Mouse (Mus musculus): ENCODE measurements around the gene Fmnl1.

Fmnl1 gene

GRCm38 (mm10) chr11:103160738-103161137 is 10.2 kb upstream of the Fmnl1 start:
- DNase-seq (ENCODE audit: low spot score in 2 of 2) = no peak

GRCm38 (mm10) chr11:103161449-103161848 is 9.5 kb upstream of the Fmnl1 start:
- no peak for DNase-seq (ENCODE audit: low spot score in 2 of 2)

- DNase-seq (ENCODE audit: low spot score in 2 of 2) = no peak
Observed at GRCm38 (mm10) chr11:103162132-103162531, 8.8 kb upstream of the Fmnl1 start.

GRCm38 (mm10) chr11:103164391-103164790 is 6.5 kb upstream of the Fmnl1 start:
- DNase-seq (ENCODE audit: low spot score in 2 of 2) = no peak

- DNase-seq (ENCODE audit: low spot score in 2 of 2) = peak; percentile 43 to 69
Observed at GRCm38 (mm10) chr11:103168690-103169390, 2.1 kb upstream of the Fmnl1 start.

GRCm38 (mm10) chr11:103169664-103170063 is 1.2 kb upstream of the Fmnl1 start:
- no peak for DNase-seq (ENCODE audit: low spot score in 2 of 2)

GRCm38 (mm10) chr11:103170111-103170493 is 805 bp upstream of the Fmnl1 start:
- no peak for DNase-seq (ENCODE audit: low spot score in 2 of 2)

GRCm38 (mm10) chr11:103171286-103171620 is 346 bp downstream of the Fmnl1 start:
- no peak for DNase-seq (ENCODE audit: low spot score in 2 of 2)

- DNase-seq (ENCODE audit: low spot score in 2 of 2) = no peak
Observed at GRCm38 (mm10) chr11:103171703-103172391, 940 bp downstream of the Fmnl1 start.

GRCm38 (mm10) chr11:103172392-103173040 is 1.6 kb downstream of the Fmnl1 start:
- DNase-seq (ENCODE audit: low spot score in 2 of 2) = no peak

- no peak for DNase-seq (ENCODE audit: low spot score in 2 of 2)
Observed at GRCm38 (mm10) chr11:103173041-103173770, 2.3 kb downstream of the Fmnl1 start.

- no peak for DNase-seq (ENCODE audit: low spot score in 2 of 2)
Observed at GRCm38 (mm10) chr11:103173771-103174344, 3.0 kb downstream of the Fmnl1 start.

- no peak for DNase-seq (ENCODE audit: low spot score in 2 of 2)
Observed at GRCm38 (mm10) chr11:103174411-103174832, 3.5 kb downstream of the Fmnl1 start.

GRCm38 (mm10) chr11:103174891-103175391 is 4.0 kb downstream of the Fmnl1 start:
- peak; percentile 66 to 74 for DNase-seq (ENCODE audit: low spot score in 2 of 2)

GRCm38 (mm10) chr11:103175688-103176442 is 5.0 kb downstream of the Fmnl1 start:
- no peak for DNase-seq (ENCODE audit: low spot score in 2 of 2)

GRCm38 (mm10) chr11:103176510-103176909 is 5.6 kb downstream of the Fmnl1 start:
- DNase-seq (ENCODE audit: low spot score in 2 of 2) = no peak

GRCm38 (mm10) chr11:103177216-103177615 is 6.3 kb downstream of the Fmnl1 start:
- DNase-seq (ENCODE audit: low spot score in 2 of 2) = no peak

- DNase-seq (ENCODE audit: low spot score in 2 of 2) = no peak
Observed at GRCm38 (mm10) chr11:103177815-103178485, 7.0 kb downstream of the Fmnl1 start.

- no peak for DNase-seq (ENCODE audit: low spot score in 2 of 2)
Observed at GRCm38 (mm10) chr11:103178748-103179147, 7.8 kb downstream of the Fmnl1 start.

GRCm38 (mm10) chr11:103180426-103180825 is 9.5 kb downstream of the Fmnl1 start:
- DNase-seq (ENCODE audit: low spot score in 2 of 2) = no peak
